Mouse (Mus musculus) embryonic facial prominence, embryonic 11.5 days (tissue): ENCODE measurements at regions not wholly inside any gene's neighbourhood (a gene's known extent, or its start where the extent isn't known, plus 50 kb on each side); places are given as distances from the start of the nearest gene placed in this dataset.

Experiments used
- ATAC-seq: fragments of 200-750 bp; cut with Nextera tagmentation; replicated peaks from 2 replicates; pipeline ENCODE4 v1.8.0; 2017; ENCODE audit warnings: low read depth; ENCODE audit not compliant: insufficient number of reproducible peaks, low FRiP score, low TSS enrichment
- DNase-seq: peaks from one replicate; pipeline ENCODE4 v3.0.0-alpha.2; 2015; ENCODE audit warnings: low spot score
- H3K27ac ChIP-seq: fragments of 300-500 bp; sonication (generic); replicated peaks from 2 replicates; pipeline ENCODE4 v1.5.1; 2014; ENCODE audit warnings: mild to moderate bottlenecking, low read depth, low read length, control low read depth
- H3K27me3 ChIP-seq: fragments of 300-500 bp; sonication (generic); 2 replicates; pipeline ENCODE4 v1.6.1; 2014; ENCODE audit warnings: mild to moderate bottlenecking, low read length, moderate library complexity, mixed read lengths; ENCODE audit not compliant: control insufficient read depth, insufficient read depth
- H3K36me3 ChIP-seq: fragments of 300-500 bp; sonication (generic); replicated peaks from 2 replicates; pipeline ENCODE4 v1.6.1; 2014; ENCODE audit warnings: low read depth, mild to moderate bottlenecking, low read length, moderate library complexity, mixed read lengths; ENCODE audit not compliant: control insufficient read depth, insufficient read depth
- H3K4me1 ChIP-seq: fragments of 300-500 bp; sonication (generic); 2 replicates; pipeline ENCODE4 v1.6.1; 2014; ENCODE audit warnings: low read length, mixed read lengths; ENCODE audit not compliant: control insufficient read depth, insufficient read depth
- H3K4me2 ChIP-seq: fragments of 300-500 bp; sonication (generic); 2 replicates; pipeline ENCODE4 v1.6.1; 2014; ENCODE audit warnings: low read depth, mild to moderate bottlenecking, control low read depth, low read length, moderate library complexity
- H3K4me3 ChIP-seq: fragments of 300-500 bp; sonication (generic); 2 replicates; pipeline ENCODE4 v1.5.1; 2014; ENCODE audit warnings: low read depth, low read length, control low read depth
- H3K9ac ChIP-seq: fragments of 300-500 bp; sonication (generic); replicated peaks from 2 replicates; pipeline ENCODE4 v1.6.1; 2014; ENCODE audit warnings: mild to moderate bottlenecking, control low read depth, low read length
- H3K9me3 ChIP-seq: fragments of 300-500 bp; sonication (generic); replicated peaks from 2 replicates; pipeline ENCODE4 v1.6.1; 2016; ENCODE audit warnings: mild to moderate bottlenecking, low read length, inconsistent platforms, mixed read lengths; ENCODE audit not compliant: control insufficient read depth
- WGBS: fragments of 180-500 bp; shearing (Covaris S2); extraction: QIAGEN DNeasy Blood & Tissue Kit; methylation state at CpG from one replicate; pipeline ENCODE4 v1.1.7; 2014; 5-methylcytosine and 5-hydroxymethylcytosine counted together

DNA sequence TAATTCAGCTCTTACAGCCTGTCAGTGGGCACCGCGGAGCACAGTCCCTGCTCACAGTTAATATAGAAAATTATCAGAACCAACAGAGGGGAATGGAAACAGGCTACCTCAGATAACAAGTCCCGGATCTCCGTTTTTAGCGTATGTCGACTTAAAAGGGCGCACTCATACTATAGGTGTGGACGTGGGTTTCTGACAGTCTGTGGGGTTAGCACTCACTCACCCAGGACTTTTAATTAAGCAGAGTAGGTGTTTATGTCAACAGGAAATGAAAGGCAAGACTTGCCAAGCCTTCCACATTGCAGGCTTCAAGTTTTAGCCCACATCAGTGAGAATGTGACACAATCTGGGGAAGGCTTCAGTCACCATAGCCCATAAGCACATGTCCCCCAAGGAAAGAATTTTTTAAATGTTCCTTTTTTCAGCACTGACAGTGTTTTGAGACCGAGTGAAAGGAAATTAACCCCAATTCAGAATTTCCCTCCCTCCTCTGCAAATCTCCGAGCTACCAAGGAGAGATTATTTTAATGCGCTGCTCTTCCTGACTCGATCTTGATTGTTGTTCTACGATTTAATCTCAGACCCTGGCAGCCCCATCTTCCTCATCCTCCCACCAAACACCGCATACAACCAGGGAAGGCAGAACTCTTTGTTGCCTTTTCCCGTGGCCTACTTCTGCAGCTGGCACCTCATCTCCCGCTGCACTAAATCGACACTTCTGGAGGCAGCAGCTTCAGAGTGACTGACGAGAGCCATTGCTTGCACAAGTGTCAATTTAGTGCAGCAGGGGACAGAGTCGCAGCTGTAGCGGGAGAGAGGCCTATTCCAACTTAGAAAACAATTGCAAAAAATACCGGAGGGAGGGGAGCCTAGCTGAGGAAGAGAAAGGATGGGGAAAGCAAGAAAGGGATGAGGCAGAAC is 629.7 kb downstream of the Rwdd3 start:
- Histone ChIP-seq H3K4me3 (no peak overlapping the region), H3K27ac (no peak overlapping the region), H3K27me3 (no peaks in the 10 kb centered on the region), H3K4me2 (no peak overlapping the region), H3K4me1 (no peaks in the 10 kb centered on the region), H3K9me3 (no peaks in the 10 kb centered on the region), H3K36me3 (no peaks in the 10 kb centered on the region), H3K9ac (no peak overlapping the region)
- 60% methylated on average over 21 of the region's 21 CpGs for WGBS
- ATAC-seq (no peak), DNase-seq (no peak)

DNA sequence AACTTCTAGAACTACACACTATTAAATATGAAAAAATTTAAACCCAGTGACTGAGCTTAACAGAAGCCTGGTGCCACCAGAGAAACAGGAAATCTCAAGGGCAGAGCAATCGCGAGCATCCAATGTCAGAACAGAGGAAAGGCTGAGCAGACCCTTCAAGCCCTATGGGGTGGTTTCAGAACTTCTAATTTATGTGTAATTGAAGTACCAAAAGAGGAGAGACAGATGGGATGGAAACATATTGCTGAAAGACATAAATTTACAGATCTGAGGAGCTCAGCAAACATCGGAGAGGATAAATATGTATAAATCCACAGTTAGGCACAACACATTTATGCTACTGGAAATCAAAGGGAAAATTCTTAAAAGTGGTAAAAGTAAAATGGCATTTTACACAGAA is 637.6 kb downstream of the Rwdd3 start:
- ATAC-seq, result no peak
- 70% methylated on average over 3 of the region's 3 CpGs for WGBS

DNA sequence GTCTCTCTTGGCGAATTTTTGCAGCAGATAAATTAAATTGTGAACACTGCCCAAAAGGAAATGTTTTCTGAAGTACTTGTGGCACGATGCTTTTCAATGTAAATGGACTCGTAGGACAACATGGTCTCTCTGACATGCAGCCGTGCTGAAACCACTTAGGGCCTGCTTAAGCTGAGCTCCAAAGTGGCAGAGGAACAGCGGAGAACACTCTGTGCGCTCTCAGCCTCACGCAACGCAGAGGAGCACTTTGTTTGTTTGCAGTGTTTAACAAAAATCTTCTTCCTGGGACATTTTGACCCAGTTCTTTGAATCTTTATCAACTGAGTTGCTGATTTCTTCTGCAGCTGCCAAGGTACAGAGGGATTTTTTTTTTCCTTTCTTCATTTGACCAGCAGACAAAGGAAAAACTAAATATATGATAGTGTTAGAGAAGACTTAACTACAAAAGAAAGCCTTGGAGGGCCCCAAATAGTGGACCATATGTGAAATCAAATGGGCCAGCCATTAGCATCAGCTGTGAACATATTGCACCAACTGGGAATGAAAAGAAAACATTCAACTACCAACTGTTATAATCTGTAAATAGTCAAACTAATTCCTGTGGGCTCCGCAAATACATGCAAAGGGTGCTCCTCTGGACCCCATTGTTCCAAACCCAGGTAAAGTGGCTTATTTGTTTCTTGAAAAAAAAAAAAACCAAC is 639.5 kb downstream of the Rwdd3 start:
- DNase-seq (no peak), ATAC-seq (no peak)
- Histone ChIP-seq H3K9me3 (no peaks in the 10 kb centered on the region), H3K36me3 (no peaks in the 10 kb centered on the region), H3K4me2 (no peak overlapping the region), H3K27ac (no peak overlapping the region), H3K9ac (no peak overlapping the region), H3K4me3 (no peak overlapping the region), H3K4me1 (no peaks in the 10 kb centered on the region), H3K27me3 (no peaks in the 10 kb centered on the region)
- 76% methylated on average over 9 of the region's 9 CpGs for WGBS

More for the DNA sequence above, 637.6 kb downstream of the Rwdd3 start:
- no peak overlapping the region for H3K27ac ChIP-seq
- H3K4me3 ChIP-seq, result no peak overlapping the region
- no peak overlapping the region for H3K4me2 ChIP-seq
- no peaks in the 10 kb centered on the region for H3K9me3 ChIP-seq
- no peaks in the 10 kb centered on the region for H3K36me3 ChIP-seq
- H3K4me1 ChIP-seq, result no peaks in the 10 kb centered on the region
- H3K9ac ChIP-seq, result no peak overlapping the region
- DNase-seq, result no peak
- no peaks in the 10 kb centered on the region for H3K27me3 ChIP-seq

DNA sequence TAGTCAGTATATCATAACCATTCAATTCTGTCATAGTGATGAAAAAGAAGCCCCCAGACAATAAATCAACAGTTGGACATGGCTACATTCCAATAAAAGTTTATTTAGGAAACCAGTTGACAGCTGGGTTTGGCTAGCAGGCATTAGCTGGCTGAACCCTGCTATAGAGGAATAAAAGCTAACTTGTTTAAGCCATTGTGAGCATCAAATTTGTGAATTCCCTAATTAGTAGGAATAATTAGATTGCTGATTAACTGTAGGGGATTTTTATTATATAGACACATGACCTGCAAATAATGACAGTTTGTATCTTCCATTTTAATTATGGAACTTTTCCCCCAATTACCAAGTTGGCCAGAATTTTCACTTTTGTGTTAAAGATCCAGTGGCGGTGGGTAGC is 659.8 kb downstream of the Rwdd3 start:
- Histone ChIP-seq H3K4me2 (no peak overlapping the region), H3K9me3 (no peaks in the 10 kb centered on the region), H3K27me3 (no peaks in the 10 kb centered on the region), H3K36me3 (no peaks in the 10 kb centered on the region), H3K9ac (no peak overlapping the region), H3K27ac (no peak overlapping the region), H3K4me1 (no peaks in the 10 kb centered on the region), H3K4me3 (no peak overlapping the region)
- no peak for ATAC-seq
- DNase-seq, result no peak
- WGBS, result 81% methylated on average over 1 of the region's 1 CpGs

DNA sequence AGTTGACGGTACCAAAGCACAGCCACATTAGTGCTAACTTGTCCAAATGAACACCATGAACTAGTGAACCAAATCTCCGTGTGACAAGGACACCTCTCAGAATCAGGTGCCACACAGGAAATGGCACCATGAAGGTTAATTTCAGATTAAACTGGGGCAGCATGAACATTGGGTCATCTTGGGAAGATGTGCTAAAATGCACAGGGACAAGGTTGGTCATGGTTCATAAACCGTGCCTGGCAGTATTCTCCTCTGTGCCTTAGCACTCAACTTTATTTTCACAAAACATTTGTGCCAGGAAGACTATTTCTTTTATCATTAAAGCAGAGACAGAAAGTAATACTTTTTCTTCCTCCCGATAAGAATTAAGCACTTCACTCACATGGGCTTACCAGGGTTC is 672.6 kb downstream of the Rwdd3 start:
- WGBS, result 79% methylated on average over 4 of the region's 4 CpGs
- Histone ChIP-seq H3K9ac (no peak overlapping the region), H3K36me3 (no peaks in the 10 kb centered on the region), H3K9me3 (no peaks in the 10 kb centered on the region), H3K27ac (no peak overlapping the region), H3K4me3 (no peak overlapping the region), H3K27me3 (no peaks in the 10 kb centered on the region), H3K4me2 (no peak overlapping the region), H3K4me1 (no peaks in the 10 kb centered on the region)
- ATAC-seq (no peak), DNase-seq (no peak)

DNA sequence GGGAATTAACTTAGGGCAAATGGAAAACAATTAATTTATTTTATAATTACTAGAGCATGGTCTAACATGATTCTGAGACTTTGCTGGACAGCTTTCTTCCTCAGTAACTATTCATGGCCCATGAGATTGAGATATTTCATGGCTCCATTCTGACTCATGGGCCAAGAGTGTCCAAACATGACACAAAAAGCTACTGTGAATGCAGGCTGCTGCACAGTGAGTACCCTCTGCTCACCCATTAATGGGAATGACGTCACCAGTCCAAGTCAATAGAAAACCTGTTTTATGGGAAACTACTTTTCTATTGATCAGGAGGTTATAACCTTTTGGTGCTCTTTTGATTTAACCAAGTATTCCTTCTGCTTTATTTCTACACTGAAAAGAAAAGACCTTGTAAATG is 693.6 kb downstream of the Rwdd3 start:
- no peak overlapping the region for H3K27ac ChIP-seq
- H3K4me1 ChIP-seq, result no peaks in the 10 kb centered on the region
- H3K4me2 ChIP-seq, result no peak overlapping the region
- no peaks in the 10 kb centered on the region for H3K36me3 ChIP-seq
- H3K4me3 ChIP-seq, result no peak overlapping the region
- H3K9ac ChIP-seq, result no peak overlapping the region
- no peaks in the 10 kb centered on the region for H3K9me3 ChIP-seq
- 70% methylated on average over 1 of the region's 1 CpGs for WGBS
- no peaks in the 10 kb centered on the region for H3K27me3 ChIP-seq
- DNase-seq (no peak), ATAC-seq (no peak)

DNA sequence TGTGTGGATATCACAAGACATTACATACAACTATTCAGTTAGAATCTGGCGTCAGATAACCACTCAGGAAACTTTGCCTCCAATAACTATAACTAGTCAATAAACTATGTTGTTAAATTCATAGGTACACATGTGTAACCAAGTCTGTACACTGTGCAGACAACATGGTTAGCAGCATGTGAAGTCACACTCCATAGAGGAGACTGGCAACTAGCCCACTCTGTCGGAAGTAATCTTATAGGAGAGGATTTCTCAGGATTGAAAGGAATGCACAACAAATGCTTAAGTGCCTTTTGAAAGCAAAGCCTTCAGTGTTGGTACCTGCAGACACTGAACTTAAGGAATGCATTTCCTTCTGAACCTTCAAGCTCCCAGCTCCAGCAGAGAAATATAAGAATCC is 693.0 kb upstream of the Ptbp2 start:
- ATAC-seq, result no peak
- Histone ChIP-seq H3K4me3 (no peak overlapping the region), H3K36me3 (no peaks in the 10 kb centered on the region), H3K9me3 (no peaks in the 10 kb centered on the region), H3K27ac (no peak overlapping the region), H3K9ac (no peak overlapping the region), H3K4me2 (no peak overlapping the region), H3K27me3 (no peaks in the 10 kb centered on the region), H3K4me1 (no peaks in the 10 kb centered on the region)
- 58% methylated on average over 2 of the region's 2 CpGs for WGBS
- DNase-seq, result no peak

DNA sequence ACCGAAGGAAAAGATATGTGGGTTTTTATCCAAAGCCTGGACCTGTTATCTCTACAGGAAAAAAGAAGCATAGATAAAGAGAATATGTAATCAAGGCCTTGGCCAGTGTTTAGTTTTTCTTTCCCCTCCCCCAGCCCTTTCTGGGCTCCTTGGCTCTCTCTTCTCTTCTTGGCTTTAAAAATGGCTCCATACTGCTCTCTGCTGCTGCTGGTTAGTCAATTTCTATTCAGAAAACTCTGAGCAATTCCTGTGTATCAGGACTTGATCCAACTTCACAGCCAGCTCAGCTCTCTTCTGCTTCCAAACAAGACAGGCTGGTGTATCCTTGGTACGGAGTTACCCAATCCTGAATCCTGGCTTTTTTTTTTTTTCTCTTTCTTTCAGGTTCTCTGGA is 689.4 kb upstream of the Ptbp2 start:
- Histone ChIP-seq H3K27me3 (no peaks in the 10 kb centered on the region), H3K27ac (no peak overlapping the region), H3K9ac (no peak overlapping the region), H3K4me2 (no peak overlapping the region), H3K4me3 (no peak overlapping the region), H3K36me3 (no peaks in the 10 kb centered on the region), H3K4me1 (no peaks in the 10 kb centered on the region), H3K9me3 (no peaks in the 10 kb centered on the region)
- DNase-seq (peak; percentile 66), ATAC-seq (peak; percentile 32; the same call in 1 of the 2 replicates)
- 79% methylated on average over 2 of the region's 2 CpGs for WGBS
